Mouse (Mus musculus) right cerebral cortex, postnatal 14 days (tissue): ENCODE measurements at regions not wholly inside any gene's neighbourhood (a gene's known extent, or its start where the extent isn't known, plus 50 kb on each side); places are given as distances from the start of the nearest gene placed in this dataset.
A peak's percentile ranks its signal among the peaks of the same experiment; 100 is the strongest.

Experiments
- DNase-seq: peaks from one replicate; pipeline ENCODE4 v3.0.0; 2022

- DNase-seq: peak; percentile 6
These were observed 646.6 kb upstream of the Nrg3 start for GRCm38 (mm10) chr14:40119530-40119929.
